Mouse (Mus musculus) lung, postnatal 0 days (tissue): ENCODE results near the gene Ppp1r10. TPM values are rescaled to one million over a fixed set of nuclear protein-coding genes. Genes with fewer than 3 reads are reported as not detected.
A peak's percentile ranks its signal among the peaks of the same experiment; 100 is the strongest.
"Not testable (repeated sequence)": the region's sequence is repeated elsewhere in the genome, so short reads cannot be mapped to it uniquely, and the experiment has no call there.

Experiments
- ATAC-seq: fragments of 200-750 bp; cut with Nextera tagmentation; 2 replicates; pipeline ENCODE4 v1.8.0; 2017; ENCODE audit warnings: moderate library complexity
- DNase-seq: peaks from one replicate; pipeline ENCODE4 v3.0.0-alpha.2; 2016; ENCODE audit warnings: low spot score
- H3K27ac ChIP-seq: fragments of 300-500 bp; sonication (generic); 2 replicates; pipeline ENCODE4 v1.5.1; 2014; ENCODE audit warnings: antibody characterized with exemption, mild to moderate bottlenecking, low read length, mixed read lengths
- H3K27me3 ChIP-seq: fragments of 300-500 bp; sonication (generic); replicated peaks from 2 replicates; pipeline ENCODE4 v1.6.1; 2014; ENCODE audit warnings: low read length, mixed read lengths; ENCODE audit not compliant: insufficient read depth
- H3K36me3 ChIP-seq: fragments of 300-500 bp; sonication (generic); 2 replicates; pipeline ENCODE4 v1.6.1; 2014; ENCODE audit warnings: low read length, mixed read lengths; ENCODE audit not compliant: insufficient read depth
- H3K4me1 ChIP-seq: fragments of 300-500 bp; sonication (generic); 2 replicates; pipeline ENCODE4 v1.6.1; 2014; ENCODE audit warnings: antibody characterized with exemption, low read depth, low read length, mixed read lengths; ENCODE audit not compliant: insufficient read depth
- H3K4me2 ChIP-seq: fragments of 300-500 bp; sonication (generic); replicated peaks from 2 replicates; pipeline ENCODE4 v1.6.1; 2014; ENCODE audit warnings: low read depth, mild to moderate bottlenecking, low read length, moderate library complexity, mixed read lengths
- H3K4me3 ChIP-seq: fragments of 300-500 bp; sonication (generic); 2 replicates; pipeline ENCODE4 v1.5.1; 2014; ENCODE audit warnings: low read depth, low read length
- H3K9ac ChIP-seq: fragments of 300-500 bp; sonication (generic); replicated peaks from 2 replicates; pipeline ENCODE4 v1.6.1; 2014; ENCODE audit warnings: low read depth, mild to moderate bottlenecking
- H3K9me3 ChIP-seq: fragments of 300-500 bp; sonication (generic); 2 replicates; pipeline ENCODE4 v1.6.1; 2016; ENCODE audit warnings: low read length, mixed read lengths
- CTCF ChIP-seq: IDR thresholded peaks from 2 replicates; pipeline ENCODE4 v1.5.1; 2016; ENCODE audit warnings: antibody characterized with exemption, mild to moderate bottlenecking
- EP300 ChIP-seq: IDR thresholded peaks from 2 replicates; pipeline ENCODE4 v1.6.1; 2016; ENCODE audit warnings: antibody characterized with exemption, mild to moderate bottlenecking, control low read depth
- WGBS: fragments of 180-500 bp; shearing (Covaris S2); extraction: QIAGEN DNeasy Blood & Tissue Kit; methylation state at CpG from one replicate; pipeline ENCODE4 v1.1.7; 2014; 5-methylcytosine and 5-hydroxymethylcytosine counted together
- polyA plus RNA-seq: library from polyadenylated mRNA; unstranded; fragments of >200 nt; fragmentation: Nextera tagmentation; extraction: Ambion mirVana; gene quantifications from 2 replicates; pipeline ENCODE4 v1.2.1, GENCODE M21; 2015

Ppp1r10 gene
- polyA plus RNA-seq, 1 experiment from 2014 or later, result 23.5 TPM

DNA sequence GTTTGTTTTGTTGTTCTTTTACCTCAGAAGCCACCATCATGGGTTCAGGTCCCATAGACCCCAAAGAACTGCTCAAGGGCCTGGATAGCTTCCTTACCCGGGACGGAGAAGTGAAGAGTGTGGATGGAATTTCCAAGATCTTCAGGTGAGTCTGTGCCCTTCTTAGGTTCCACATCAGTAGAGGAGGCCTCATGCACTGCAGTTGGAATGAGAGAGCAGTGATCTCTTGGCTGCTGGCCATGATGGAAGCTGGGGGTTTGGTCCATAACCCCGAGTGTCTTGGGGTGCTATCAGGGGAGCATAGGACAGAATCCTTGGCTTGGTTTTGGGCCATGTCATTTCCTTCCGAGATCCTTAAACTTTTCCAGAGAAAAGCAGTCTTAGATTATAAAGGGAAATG is 7.0 kb downstream of the Ppp1r10 start:
- TF ChIP-seq EP300, result no peak
- no peak for TF ChIP-seq CTCF
- no peaks in the 10 kb centered on the region for H3K9me3 ChIP-seq
- DNase-seq, result no peak
- H3K4me1 ChIP-seq, result peaks cover 22% of the 10 kb centered on the region
- no peak overlapping the region for H3K4me2 ChIP-seq
- no peak overlapping the region for H3K27ac ChIP-seq
- H3K27me3 ChIP-seq, result no peaks in the 10 kb centered on the region
- no peak for ATAC-seq
- no peak overlapping the region for H3K9ac ChIP-seq
- peaks cover 26% of the 10 kb centered on the region; the same call in 1 of the 2 replicates for H3K36me3 ChIP-seq
- no peak overlapping the region for H3K4me3 ChIP-seq
- WGBS, result 92% methylated on average over 4 of the region's 4 CpGs

DNA sequence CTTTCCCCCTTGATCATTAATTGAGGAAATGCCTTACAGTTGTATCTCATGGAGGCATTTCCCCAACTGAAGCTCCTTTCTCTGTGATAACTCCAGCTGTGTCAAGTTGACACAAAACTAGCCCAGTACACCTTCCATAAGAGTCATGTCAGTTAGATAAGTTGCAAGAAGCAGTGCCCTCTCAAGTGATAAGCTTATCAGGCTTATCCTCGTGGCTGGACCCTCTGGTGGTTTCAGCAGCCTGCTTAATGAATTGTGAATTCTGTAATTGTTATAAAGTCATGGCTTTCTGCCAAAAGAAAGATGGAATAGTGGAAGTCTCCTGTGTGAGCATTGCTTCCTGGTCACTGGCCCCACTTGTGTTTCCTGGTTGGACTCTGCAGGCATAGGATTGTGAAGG is 11.2 kb downstream of the Ppp1r10 start:
- no peak overlapping the region for H3K4me2 ChIP-seq
- 13% methylated on average over 1 of the region's 1 CpGs for WGBS
- ATAC-seq (no peak), DNase-seq (no peak)
- no peak overlapping the region for H3K27ac ChIP-seq
- no peak overlapping the region for H3K9ac ChIP-seq
- no peaks in the 10 kb centered on the region for H3K27me3 ChIP-seq
- peaks cover 46% of the 10 kb centered on the region for H3K36me3 ChIP-seq
- no peaks in the 10 kb centered on the region for H3K4me1 ChIP-seq
- no peaks in the 10 kb centered on the region for H3K9me3 ChIP-seq
- H3K4me3 ChIP-seq, result no peak overlapping the region
- TF ChIP-seq CTCF, result no peak
- TF ChIP-seq EP300, result no peak

DNA sequence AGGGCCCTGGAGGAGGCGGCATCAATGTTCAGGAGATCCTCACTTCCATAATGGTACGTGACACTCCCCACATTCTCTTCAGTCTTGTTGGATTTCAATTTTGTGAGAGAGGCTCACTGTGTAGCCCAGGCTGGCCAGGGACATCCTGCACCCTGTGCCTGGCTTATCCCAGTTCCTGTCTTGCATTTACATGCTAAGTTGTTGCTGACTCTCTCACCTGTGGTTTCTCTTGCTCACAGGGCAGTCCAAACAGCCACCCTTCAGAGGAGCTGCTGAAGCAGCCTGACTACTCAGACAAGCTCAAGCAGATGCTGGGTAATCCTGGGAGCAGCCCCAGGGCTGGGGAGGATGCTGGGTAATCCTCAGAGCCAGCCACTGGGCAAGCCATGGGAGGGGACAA is 13.3 kb downstream of the Ppp1r10 start:
- Histone ChIP-seq H3K36me3 (peaks cover 46% of the 10 kb centered on the region), H3K27ac (no peak overlapping the region)
- no peak for ATAC-seq

DNA sequence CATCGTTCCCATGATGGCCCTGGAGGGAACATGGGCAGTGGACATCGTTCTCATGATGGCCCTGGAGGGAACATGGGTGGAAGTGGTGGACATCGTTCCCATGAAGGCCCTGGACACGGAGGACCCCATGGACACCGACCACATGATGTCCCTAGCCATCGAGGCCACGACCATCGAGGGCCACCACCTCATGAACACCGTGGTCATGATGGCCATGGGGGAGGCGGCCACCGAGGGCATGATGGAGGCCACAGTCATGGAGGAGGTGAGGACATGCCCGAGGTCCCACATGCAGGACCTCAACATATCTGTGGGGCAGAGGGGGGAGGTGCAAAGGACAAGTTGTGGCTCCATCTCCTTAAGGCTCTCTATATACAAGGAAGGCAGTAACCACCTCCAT is 14.4 kb downstream of the Ppp1r10 start:
- WGBS, result 92% methylated on average over 12 of the region's 12 CpGs
- no peak for ATAC-seq
- DNase-seq, result no peak

More for the DNA sequence above, 13.3 kb downstream of the Ppp1r10 start:
- Histone ChIP-seq H3K9ac (no peak overlapping the region), H3K9me3 (no peaks in the 10 kb centered on the region), H3K4me2 (no peak overlapping the region), H3K27me3 (no peaks in the 10 kb centered on the region), H3K4me3 (no peak overlapping the region), H3K4me1 (no peaks in the 10 kb centered on the region)
- WGBS, result 100% methylated on average over 2 of the region's 2 CpGs
- no peak for DNase-seq
- TF ChIP-seq EP300 (no peak), CTCF (no peak)

DNA sequence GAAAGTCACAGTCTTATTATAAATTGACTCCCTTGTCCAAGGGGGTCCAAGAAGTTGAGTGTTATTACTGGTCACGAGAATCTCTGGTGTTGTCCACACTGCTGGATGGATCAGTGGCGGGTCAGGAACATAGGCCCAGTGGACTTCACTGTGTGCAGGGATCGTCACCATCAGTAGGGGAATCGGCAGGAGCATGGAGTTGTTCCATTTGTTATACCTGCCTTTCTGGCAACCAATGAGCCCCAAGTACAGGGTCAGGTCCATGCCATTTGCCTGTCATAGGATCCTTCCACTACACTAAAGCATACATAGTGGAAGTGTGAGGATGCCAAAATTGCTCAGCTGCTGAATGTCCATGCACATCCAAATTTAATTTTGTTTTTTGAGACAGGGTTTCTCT is 16.4 kb downstream of the Ppp1r10 start:
- no peak overlapping the region for H3K4me2 ChIP-seq
- WGBS, result 90% methylated on average over 4 of the region's 4 CpGs
- no peaks in the 10 kb centered on the region for H3K4me1 ChIP-seq
- H3K27me3 ChIP-seq, result no peaks in the 10 kb centered on the region
- H3K36me3 ChIP-seq, result peaks cover 26% of the 10 kb centered on the region
- no peak overlapping the region for H3K9ac ChIP-seq
- TF ChIP-seq CTCF, result no peak
- TF ChIP-seq EP300, result no peak
- H3K4me3 ChIP-seq, result no peak overlapping the region
- no peak overlapping the region for H3K27ac ChIP-seq
- DNase-seq (no peak), ATAC-seq (no peak)
- no peaks in the 10 kb centered on the region for H3K9me3 ChIP-seq

More for the DNA sequence above, 14.4 kb downstream of the Ppp1r10 start:
- Histone ChIP-seq H3K27me3 (no peaks in the 10 kb centered on the region), H3K27ac (no peak overlapping the region), H3K4me3 (no peak overlapping the region), H3K36me3 (peaks cover 42% of the 10 kb centered on the region), H3K4me1 (no peaks in the 10 kb centered on the region), H3K4me2 (no peak overlapping the region), H3K9ac (no peak overlapping the region), H3K9me3 (no peaks in the 10 kb centered on the region)
- TF ChIP-seq CTCF (no peak), EP300 (no peak)

DNA sequence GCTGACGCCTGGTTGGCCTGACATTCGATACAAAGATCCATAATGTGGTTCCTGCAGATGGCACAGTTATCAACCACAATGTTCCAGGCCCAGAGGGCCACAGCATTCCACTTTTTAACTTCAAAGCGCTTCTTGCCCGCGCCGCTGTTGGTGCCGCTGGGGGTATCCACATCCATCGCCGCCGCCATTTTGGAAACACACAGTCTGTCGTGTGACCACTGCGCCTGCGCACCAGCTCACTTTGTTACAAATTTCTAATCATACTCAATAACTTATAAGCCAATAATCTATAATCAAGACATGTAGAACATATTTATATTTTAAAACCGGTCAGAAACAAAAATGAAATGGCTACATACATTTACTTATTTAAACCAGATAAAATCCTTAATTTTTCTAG is 19.5 kb downstream of the Ppp1r10 start:
- not testable (repeated sequence) for H3K9ac ChIP-seq, H3K4me1 ChIP-seq, ATAC-seq, H3K4me2 ChIP-seq, H3K27ac ChIP-seq, H3K36me3 ChIP-seq, H3K4me3 ChIP-seq, DNase-seq, H3K9me3 ChIP-seq, H3K27me3 ChIP-seq
- 90% methylated on average over 14 of the region's 14 CpGs for WGBS

DNA sequence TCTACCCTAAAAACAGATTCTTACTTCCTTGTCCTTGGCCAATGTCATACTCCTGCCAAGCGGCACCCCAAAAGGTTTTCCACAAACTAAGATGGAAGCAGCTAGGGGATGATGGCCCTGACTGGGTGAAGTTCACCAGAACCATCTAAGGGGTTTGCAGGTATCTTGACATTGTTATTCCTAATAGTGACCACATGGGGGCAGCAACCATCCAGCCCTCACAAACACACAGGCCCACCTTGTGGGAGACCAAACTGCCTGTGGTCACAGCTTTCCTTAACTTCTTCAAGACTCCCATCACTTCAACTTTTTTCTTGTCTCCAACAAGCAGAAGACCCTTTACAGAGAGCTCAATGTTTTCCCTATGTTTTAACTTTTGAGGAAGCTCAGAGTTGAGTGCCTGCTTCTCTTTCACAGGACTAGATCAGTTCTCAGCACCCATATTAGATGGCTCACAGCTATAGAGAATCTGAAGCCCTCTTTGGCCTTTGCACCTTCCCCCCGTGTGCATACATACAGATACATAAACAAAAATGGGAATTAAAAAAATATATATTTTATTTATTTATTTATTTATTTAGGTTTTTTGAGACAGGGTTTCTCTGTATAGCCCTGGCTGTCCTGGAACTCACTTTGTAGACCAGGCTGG is 21.6 kb downstream of the Ppp1r10 start:
- no peak overlapping the region for H3K9ac ChIP-seq
- no peaks in the 10 kb centered on the region for H3K27me3 ChIP-seq
- H3K4me2 ChIP-seq, result no peak overlapping the region
- peak; percentile 81 for DNase-seq
- no peaks in the 10 kb centered on the region for H3K36me3 ChIP-seq
- no peaks in the 10 kb centered on the region for H3K4me1 ChIP-seq
- no peaks in the 10 kb centered on the region for H3K9me3 ChIP-seq
- WGBS, result 30% methylated on average over 2 of the region's 2 CpGs
- TF ChIP-seq EP300 (no peak), CTCF (peak; percentile 86)
- no peak overlapping the region for H3K4me3 ChIP-seq
- peak; percentile 67 for ATAC-seq
- no peak overlapping the region for H3K27ac ChIP-seq
